Mouse (Mus musculus) forebrain, postnatal 0 days (tissue): Measurements from ENCODE around the gene Pole4. TPM values are rescaled to one million over a fixed set of nuclear protein-coding genes. Genes with fewer than 3 reads are reported as not detected.

Experiments used
- ATAC-seq: fragments of 200-750 bp; cut with Nextera tagmentation; 2 replicates; pipeline ENCODE4 v1.8.0; 2017; ENCODE audit warnings: mild to moderate bottlenecking, moderate library complexity
- DNase-seq: peaks from one replicate; pipeline ENCODE4 v3.0.0-alpha.2; 2015
- H3K27ac ChIP-seq: fragments of 300-500 bp; sonication (generic); 2 replicates; pipeline ENCODE4 v1.5.1; 2014; ENCODE audit warnings: low read depth, mild to moderate bottlenecking, antibody characterized with exemption, low read length, moderate library complexity, mixed read lengths
- H3K27me3 ChIP-seq: fragments of 300-500 bp; sonication (generic); 2 replicates; pipeline ENCODE4 v1.6.1; 2014; ENCODE audit warnings: mild to moderate bottlenecking, low read length, mixed read lengths; ENCODE audit not compliant: insufficient read depth
- H3K36me3 ChIP-seq: fragments of 300-500 bp; sonication (generic); 2 replicates; pipeline ENCODE4 v1.6.1; 2014; ENCODE audit warnings: mild to moderate bottlenecking, moderate library complexity; ENCODE audit not compliant: insufficient read depth
- H3K4me1 ChIP-seq: fragments of 300-500 bp; sonication (generic); 2 replicates; pipeline ENCODE4 v1.6.1; 2014; ENCODE audit warnings: antibody characterized with exemption; ENCODE audit not compliant: insufficient read depth
- H3K4me2 ChIP-seq: fragments of 300-500 bp; sonication (generic); 2 replicates; pipeline ENCODE4 v1.6.1; 2014; ENCODE audit warnings: low read depth, mild to moderate bottlenecking, moderate library complexity
- H3K4me3 ChIP-seq: fragments of 300-500 bp; sonication (generic); 2 replicates; pipeline ENCODE4 v1.5.1; 2014; ENCODE audit warnings: low read depth, low read length, mixed read lengths
- H3K9ac ChIP-seq: fragments of 300-500 bp; sonication (generic); 2 replicates; pipeline ENCODE4 v1.6.1; 2014; ENCODE audit warnings: mild to moderate bottlenecking
- H3K9me3 ChIP-seq: fragments of 300-500 bp; sonication (generic); 2 replicates; pipeline ENCODE4 v1.6.1; 2016; ENCODE audit warnings: low read length
- CTCF ChIP-seq: sonication (generic); IDR thresholded peaks from 2 replicates; pipeline ENCODE4 v1.5.1; 2016; ENCODE audit warnings: antibody characterized with exemption, control low read depth, low read depth
- WGBS: fragments of 180-500 bp; shearing (Covaris S2); extraction: QIAGEN DNeasy Blood & Tissue Kit; methylation state at CpG from one replicate; pipeline ENCODE4 v1.1.7; 2014; 5-methylcytosine and 5-hydroxymethylcytosine counted together
- polyA plus RNA-seq: library from polyadenylated mRNA; unstranded; fragments of >200 nt; fragmentation: Nextera tagmentation; extraction: Ambion mirVana; gene quantifications from 2 replicates; pipeline ENCODE4 v1.2.1, GENCODE M21; 2015
- total RNA-seq: library from RNA; depleted of rRNA; stranded (reverse); fragments of >200 nt; gene quantifications from 2 replicates; pipeline ENCODE4 v1.2.3, GENCODE M21; 2014; rRNA removed

Pole4 gene
- total and polyA plus RNA-seq, 2 experiments from 2014 or later, result 82.3 to 141 TPM

GRCm38 (mm10) chr6:82595461-82596090, 109.6 kb downstream of the Pole4 start:
- Histone ChIP-seq H3K27ac (no peak overlapping the region), H3K27me3 (no peaks in the 10 kb centered on the region), H3K4me3 (no peak overlapping the region), H3K36me3 (no peaks in the 10 kb centered on the region), H3K4me1 (no peaks in the 10 kb centered on the region), H3K4me2 (no peak overlapping the region), H3K9ac (no peak overlapping the region), H3K9me3 (no peaks in the 10 kb centered on the region)
- DNase-seq (peak; percentile 31), ATAC-seq (peak; percentile 36; the same call in 1 of the 2 replicates)
- 29% methylated on average over 8 of the region's 8 CpGs for WGBS
- no peak for TF ChIP-seq CTCF

DNA sequence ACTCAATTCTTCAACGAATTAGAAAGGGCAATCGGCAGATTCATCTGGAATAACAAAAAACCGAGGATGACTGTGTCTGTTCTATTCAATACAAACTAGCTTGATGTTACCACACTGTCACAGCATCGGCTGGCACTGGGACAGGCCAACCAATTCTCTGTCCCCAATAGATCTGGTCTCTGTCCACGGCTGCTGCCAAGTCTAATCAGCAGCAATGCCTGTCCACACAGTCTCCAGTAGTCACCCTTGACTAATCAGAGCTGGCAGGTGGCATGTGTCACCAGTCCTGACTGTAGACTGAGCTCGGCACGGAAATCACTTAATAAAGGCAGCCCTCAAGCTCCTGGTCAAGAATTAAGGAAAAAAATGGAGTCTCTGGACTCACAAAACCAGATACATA, 115.8 kb downstream of the Pole4 start:
- H3K27ac ChIP-seq, result no peak overlapping the region
- no peak for DNase-seq
- no peak for ATAC-seq
- H3K9me3 ChIP-seq, result no peaks in the 10 kb centered on the region
- H3K4me3 ChIP-seq, result no peak overlapping the region
- no peaks in the 10 kb centered on the region for H3K27me3 ChIP-seq
- no peaks in the 10 kb centered on the region for H3K4me1 ChIP-seq
- WGBS, result 77% methylated on average over 7 of the region's 7 CpGs
- no peaks in the 10 kb centered on the region for H3K36me3 ChIP-seq
- TF ChIP-seq CTCF, result no peak
- H3K9ac ChIP-seq, result no peak overlapping the region
- no peak overlapping the region for H3K4me2 ChIP-seq

- WGBS, result 52% methylated on average over 5 of the region's 6 CpGs
- H3K9me3 ChIP-seq, result 0 out of 2 replicates have a peak, but pooled peaks cover 9% of the 10 kb centered on the region
- H3K9ac ChIP-seq, result no peak overlapping the region
- ATAC-seq, result no peak
- H3K4me2 ChIP-seq, result no peak overlapping the region
- H3K4me1 ChIP-seq, result no peaks in the 10 kb centered on the region
- H3K4me3 ChIP-seq, result no peak overlapping the region
- no peak for TF ChIP-seq CTCF
- H3K27me3 ChIP-seq, result no peaks in the 10 kb centered on the region
- H3K27ac ChIP-seq, result no peak overlapping the region
- no peak for DNase-seq
- H3K36me3 ChIP-seq, result no peaks in the 10 kb centered on the region
Observed at GRCm38 (mm10) chr6:82585396-82585795, 119.8 kb downstream of the Pole4 start.

- no peak for TF ChIP-seq CTCF
- Histone ChIP-seq H3K4me1 (no peaks in the 10 kb centered on the region), H3K4me2 (no peak overlapping the region), H3K36me3 (no peaks in the 10 kb centered on the region), H3K4me3 (no peak overlapping the region), H3K27me3 (no peaks in the 10 kb centered on the region), H3K27ac (no peak overlapping the region), H3K9ac (no peak overlapping the region), H3K9me3 (0 out of 2 replicates have a peak, but pooled peaks cover under 1% of the 10 kb centered on the region)
- 85% methylated on average over 5 of the region's 5 CpGs for WGBS
- ATAC-seq (no peak), DNase-seq (no peak)
Observed at GRCm38 (mm10) chr6:82575445-82575844, 129.7 kb downstream of the Pole4 start.

Other genes with a start within 250 kb of the Pole4 start
- gene Hk2, start 69.1 kb upstream of the Pole4 start, total RNA-seq, result 1.8 and 2.1 TPM in 2 replicates
- 1.3 and 2.8 TPM in 2 replicates for gene Hk2, start 69.1 kb upstream of the Pole4 start, polyA plus RNA-seq
- gene Sema4f, start 234.4 kb upstream of the Pole4 start, total RNA-seq, result 13.6 and 17.4 TPM in 2 replicates
- 11.5 and 20.6 TPM in 2 replicates for gene Sema4f, start 234.4 kb upstream of the Pole4 start, polyA plus RNA-seq
- 0.10 TPM in 1 of 2 replicates, not detected in the other for gene M1ap, start 241.5 kb upstream of the Pole4 start, total RNA-seq
- gene M1ap, start 241.5 kb upstream of the Pole4 start, polyA plus RNA-seq, result 0.10 TPM in 1 of 2 replicates, not detected in the other